ENCODE assay signal across 1 mouse cellular context in genomic region chr6:34351481-34351880, GRCm38 (mm10). TPM values are rescaled to one million over a fixed set of nuclear protein-coding genes. Genes with fewer than 3 reads are reported as not detected.
"Had no signal": no experiment of that assay in that cellular context is flagged by ENCODE, and none has a peak within 500 bp of the region (broad histone marks: within the 10 kb centered on the region; RNA-seq: fewer than 3 reads in every experiment).

No protein-coding gene starts in this region.

RNA-seq across cellular contexts. Expression of gene Akr1b8, which starts 2.4 kb away (rescaled TPM):
- polyA plus RNA-seq: erythroblast, embryonic 14.5 days had no signal

RNA-seq across cellular contexts. Expression of gene Akr1b10, which starts 32.5 kb away (rescaled TPM):
- polyA plus RNA-seq: erythroblast, embryonic 14.5 days had no signal
